Mouse (Mus musculus) heart, embryonic 16.5 days (tissue): ENCODE measurements around the gene Mrpl43. TPM values are rescaled to one million over a fixed set of nuclear protein-coding genes. Genes with fewer than 3 reads are reported as not detected.

Experiments
- ATAC-seq: fragments of 200-750 bp; cut with Nextera tagmentation; replicated peaks from 2 replicates; pipeline ENCODE4 v1.8.0; 2017; ENCODE audit warnings: moderate number of reproducible peaks; ENCODE audit not compliant: insufficient read depth, low FRiP score; ENCODE audit errors: extremely low read depth
- H3K27ac ChIP-seq: fragments of 300-500 bp; sonication (generic); 2 replicates; pipeline ENCODE4 v1.5.1; 2014; ENCODE audit warnings: mild to moderate bottlenecking, low read length, control low read depth, moderate library complexity
- H3K27me3 ChIP-seq: fragments of 300-500 bp; sonication (generic); 2 replicates; pipeline ENCODE4 v1.6.1; 2014; ENCODE audit warnings: low read length, mixed read lengths; ENCODE audit not compliant: control insufficient read depth, insufficient read depth
- H3K36me3 ChIP-seq: fragments of 300-500 bp; sonication (generic); 2 replicates; pipeline ENCODE4 v1.6.1; 2014; ENCODE audit not compliant: control insufficient read depth, insufficient read depth
- H3K4me1 ChIP-seq: fragments of 300-500 bp; sonication (generic); 2 replicates; pipeline ENCODE4 v1.6.1; 2014; ENCODE audit warnings: low read length, mixed read lengths; ENCODE audit not compliant: control insufficient read depth, insufficient read depth
- H3K4me2 ChIP-seq: fragments of 300-500 bp; sonication (generic); 2 replicates; pipeline ENCODE4 v1.6.1; 2014; ENCODE audit warnings: low read depth, mild to moderate bottlenecking, control low read depth, low read length
- H3K4me3 ChIP-seq: fragments of 300-500 bp; sonication (generic); 2 replicates; pipeline ENCODE4 v1.5.1; 2014; ENCODE audit warnings: mild to moderate bottlenecking, control low read depth, low read length
- H3K9ac ChIP-seq: fragments of 300-500 bp; sonication (generic); 2 replicates; pipeline ENCODE4 v1.6.1; 2014; ENCODE audit warnings: low read length, control low read depth
- H3K9me3 ChIP-seq: fragments of 300-500 bp; sonication (generic); replicated peaks from 2 replicates; pipeline ENCODE4 v1.6.1; 2016; ENCODE audit warnings: low read length; ENCODE audit not compliant: control insufficient read depth
- WGBS: fragments of 180-500 bp; shearing (Covaris S2); extraction: QIAGEN DNeasy Blood & Tissue Kit; methylation state at CpG from one replicate; pipeline ENCODE4 v1.1.7; 2014; 5-methylcytosine and 5-hydroxymethylcytosine counted together
- polyA plus RNA-seq: library from polyadenylated mRNA; unstranded; fragments of >200 nt; fragmentation: Nextera tagmentation; extraction: Ambion mirVana; gene quantifications from 2 replicates; pipeline ENCODE4 v1.2.1, GENCODE M21; 2015

Gene Mrpl43
- polyA plus RNA-seq, 1 experiment from 2014 or later, result 64.4 TPM

DNA sequence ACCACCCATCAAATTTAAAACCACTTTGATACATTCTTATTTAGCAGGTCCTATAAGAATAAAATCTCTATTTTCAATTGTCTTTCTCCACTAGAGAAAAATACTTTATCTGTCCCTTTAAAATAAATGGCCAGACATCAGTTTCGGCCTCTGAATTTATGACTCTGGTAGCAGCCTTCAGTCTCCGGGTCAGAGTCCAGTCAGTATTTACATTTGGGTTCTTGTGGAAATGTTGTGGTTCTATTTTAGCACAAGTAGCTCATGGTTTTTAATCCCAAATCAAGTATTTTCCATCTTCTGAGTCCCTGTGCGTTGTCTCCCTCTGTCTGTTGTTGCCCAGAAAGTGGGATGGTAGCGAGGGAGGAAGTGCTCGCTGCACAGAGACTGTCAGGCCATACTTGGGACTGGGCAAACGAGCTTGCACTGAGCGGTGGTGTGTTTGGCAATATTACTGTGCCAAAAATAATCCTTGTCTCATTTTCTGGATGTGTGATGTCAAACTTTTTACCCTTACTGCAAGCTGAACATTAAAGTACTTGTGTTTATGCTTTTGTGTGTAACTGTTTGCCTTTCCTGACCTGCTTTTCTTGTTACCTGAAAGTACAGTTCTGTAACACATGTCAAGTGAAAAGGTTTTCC is 23.6 kb downstream of the Mrpl43 start:
- no peaks in the 10 kb centered on the region for H3K4me1 ChIP-seq
- no peaks in the 10 kb centered on the region for H3K27me3 ChIP-seq
- ATAC-seq, result no peak
- H3K9ac ChIP-seq, result no peak overlapping the region
- H3K4me3 ChIP-seq, result no peak overlapping the region
- WGBS, result 68% methylated on average over 7 of the region's 7 CpGs
- H3K36me3 ChIP-seq, result peaks cover 33% of the 10 kb centered on the region
- H3K27ac ChIP-seq, result no peak overlapping the region
- no peak overlapping the region for H3K4me2 ChIP-seq
- H3K9me3 ChIP-seq, result no peaks in the 10 kb centered on the region

- H3K4me3 ChIP-seq, result no peak overlapping the region
- H3K36me3 ChIP-seq, result peaks cover 48% of the 10 kb centered on the region
- no peaks in the 10 kb centered on the region for H3K9me3 ChIP-seq
- H3K27ac ChIP-seq, result no peak overlapping the region
- no peak for ATAC-seq
- no peaks in the 10 kb centered on the region for H3K4me1 ChIP-seq
- no peaks in the 10 kb centered on the region for H3K27me3 ChIP-seq
- no peak overlapping the region for H3K4me2 ChIP-seq
- WGBS, result 87% methylated on average over 2 of the region's 2 CpGs
- no peak overlapping the region for H3K9ac ChIP-seq
These were observed 25.5 kb downstream of the Mrpl43 start for GRCm38 (mm10) chr19:44980787-44981186.

DNA sequence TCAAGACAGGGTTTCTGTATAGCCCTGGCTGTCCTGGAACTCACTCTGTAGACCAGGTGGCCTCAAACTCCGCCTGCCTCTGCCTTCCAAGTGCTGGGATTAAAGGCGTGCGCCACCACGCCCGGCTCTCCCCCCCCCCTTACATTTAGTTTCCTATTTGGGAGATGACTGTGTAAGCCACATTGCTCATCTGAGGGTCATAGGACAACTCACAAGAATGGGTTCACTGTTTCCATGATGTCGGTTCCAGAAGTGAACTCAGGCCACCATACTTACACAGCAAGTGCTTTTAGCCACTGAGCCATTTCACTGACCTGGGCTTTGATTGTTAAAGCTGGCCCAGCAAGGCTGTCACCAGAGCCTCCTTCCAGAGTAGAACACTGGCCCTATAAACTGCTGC is 29.1 kb downstream of the Mrpl43 start:
- Histone ChIP-seq H3K36me3 (peaks cover 76% of the 10 kb centered on the region), H3K9me3 (no peaks in the 10 kb centered on the region), H3K4me1 (no peaks in the 10 kb centered on the region), H3K9ac (no peak overlapping the region), H3K4me2 (no peak overlapping the region), H3K27me3 (no peaks in the 10 kb centered on the region), H3K4me3 (no peak overlapping the region), H3K27ac (no peak overlapping the region)
- ATAC-seq, result no peak
- 85% methylated on average over 6 of the region's 6 CpGs for WGBS

DNA sequence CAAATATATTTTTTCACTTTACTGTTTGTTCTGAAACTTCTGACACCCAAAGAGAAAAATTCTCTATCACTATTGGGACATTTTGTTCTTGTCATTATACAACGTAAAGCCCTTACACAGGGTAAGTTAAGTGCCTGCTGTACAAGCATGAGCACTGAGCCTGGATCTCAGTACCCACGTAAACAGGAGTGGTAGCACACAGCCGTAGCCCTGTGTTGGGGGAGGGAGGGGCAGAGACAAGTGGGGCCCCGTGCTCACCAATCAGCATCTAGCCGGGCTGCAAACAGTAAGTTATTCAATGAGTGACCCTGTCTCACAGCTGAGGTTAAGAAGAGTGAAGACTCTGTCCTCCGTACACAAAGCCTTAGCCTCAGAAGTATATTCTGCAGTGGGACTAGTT is 29.6 kb downstream of the Mrpl43 start:
- 85% methylated on average over 6 of the region's 6 CpGs for WGBS
- Histone ChIP-seq H3K4me1 (no peaks in the 10 kb centered on the region), H3K36me3 (peaks cover 73% of the 10 kb centered on the region), H3K27me3 (no peaks in the 10 kb centered on the region), H3K9me3 (no peaks in the 10 kb centered on the region), H3K4me2 (no peak overlapping the region), H3K4me3 (no peak overlapping the region), H3K27ac (no peak overlapping the region), H3K9ac (no peak overlapping the region)
- ATAC-seq, result no peak

GRCm38 (mm10) chr19:44968329-44968728 is 37.9 kb downstream of the Mrpl43 start:
- no peaks in the 10 kb centered on the region for H3K4me1 ChIP-seq
- no peaks in the 10 kb centered on the region for H3K9me3 ChIP-seq
- ATAC-seq, result no peak
- no peak overlapping the region for H3K27ac ChIP-seq
- H3K36me3 ChIP-seq, result peaks cover 72% of the 10 kb centered on the region
- H3K9ac ChIP-seq, result no peak overlapping the region
- no peak overlapping the region for H3K4me3 ChIP-seq
- H3K4me2 ChIP-seq, result no peak overlapping the region
- H3K27me3 ChIP-seq, result no peaks in the 10 kb centered on the region
- 78% methylated on average over 3 of the region's 3 CpGs for WGBS

- Histone ChIP-seq H3K27me3 (no peaks in the 10 kb centered on the region), H3K9me3 (no peaks in the 10 kb centered on the region), H3K27ac (no peak overlapping the region), H3K4me1 (no peaks in the 10 kb centered on the region), H3K4me3 (no peak overlapping the region), H3K36me3 (peaks cover 66% of the 10 kb centered on the region), H3K9ac (no peak overlapping the region), H3K4me2 (no peak overlapping the region)
- WGBS, result 92% methylated on average over 1 of the region's 1 CpGs
- no peak for ATAC-seq
These were observed 40.3 kb downstream of the Mrpl43 start for GRCm38 (mm10) chr19:44965978-44966377.

DNA sequence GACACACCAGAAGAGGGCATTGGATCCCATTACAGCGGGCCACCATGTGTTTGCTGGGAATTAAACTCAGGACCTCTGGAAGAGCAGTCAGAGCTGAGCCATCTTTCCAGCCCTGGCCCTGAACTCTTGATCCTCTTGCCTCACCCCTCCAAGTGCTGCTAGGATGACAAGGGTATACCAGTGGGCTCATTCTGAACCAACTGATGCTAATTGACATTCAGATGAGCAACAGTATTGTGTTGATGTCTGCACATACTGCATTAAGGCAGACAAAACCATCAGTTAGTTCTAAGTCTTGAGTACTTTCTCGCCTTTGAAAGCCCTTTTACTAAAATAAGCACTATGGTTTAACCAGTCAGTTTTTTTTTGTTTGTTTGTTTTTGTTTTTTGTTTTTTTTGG is 46.6 kb downstream of the Mrpl43 start:
- Histone ChIP-seq H3K27me3 (no peaks in the 10 kb centered on the region), H3K4me3 (no peak overlapping the region), H3K9ac (no peak overlapping the region), H3K27ac (no peak overlapping the region), H3K4me1 (no peaks in the 10 kb centered on the region), H3K9me3 (no peaks in the 10 kb centered on the region), H3K4me2 (no peak overlapping the region), H3K36me3 (peaks cover 65% of the 10 kb centered on the region)
- 94% methylated on average over 2 of the region's 2 CpGs for WGBS
- ATAC-seq, result no peak

Other genes with a start within 250 kb of the Mrpl43 start
- gene Slf2, start 75.3 kb downstream of the Mrpl43 start, polyA plus RNA-seq, result 30.9 and 35.5 TPM in 2 replicates
- gene Sema4g, start 17.3 kb downstream of the Mrpl43 start, polyA plus RNA-seq, result 0.79 and 0.94 TPM in 2 replicates
- 23.2 and 24.5 TPM in 2 replicates for gene Twnk, start 779 bp downstream of the Mrpl43 start, polyA plus RNA-seq
- 38.0 and 45.8 TPM in 2 replicates for gene Lzts2, start 8.0 kb upstream of the Mrpl43 start, polyA plus RNA-seq
- gene Pdzd7, start 39.3 kb upstream of the Mrpl43 start, polyA plus RNA-seq, result 0.14 and 0.25 TPM in 2 replicates
- 16.2 and 19.0 TPM in 2 replicates for gene Sfxn3, start 41.1 kb upstream of the Mrpl43 start, polyA plus RNA-seq
- 12.9 and 13.0 TPM in 2 replicates for gene Kazald1, start 68.8 kb upstream of the Mrpl43 start, polyA plus RNA-seq
- gene Tlx1, start 144.2 kb upstream of the Mrpl43 start, polyA plus RNA-seq, result 0.28 and 0.87 TPM in 2 replicates
- gene Lbx1, start 229.4 kb upstream of the Mrpl43 start, polyA plus RNA-seq, result not detected in 2 replicates